Mouse (Mus musculus): ENCODE results near the gene Phlpp2. TPM values are rescaled to one million over a fixed set of nuclear protein-coding genes. Genes with fewer than 3 reads are reported as not detected.

The Phlpp2 gene
- polyA plus RNA-seq, 1 experiment from 2014 or later, result 4.4 TPM

Other genes starting within 250 kb of the Phlpp2 start
- gene Ist1, start 175.3 kb upstream of the Phlpp2 start, polyA plus RNA-seq (2015; fragmentation: Nextera tagmentation; extraction: Ambion mirVana), result 145 and 148 TPM in 2 replicates
- 69.5 and 71.3 TPM in 2 replicates for gene Zfp821, start 163.0 kb upstream of the Phlpp2 start, polyA plus RNA-seq (2015; fragmentation: Nextera tagmentation; extraction: Ambion mirVana)
- gene Atxn1l, start 130.8 kb upstream of the Phlpp2 start, polyA plus RNA-seq (2015; fragmentation: Nextera tagmentation; extraction: Ambion mirVana), result 3.8 and 4.1 TPM in 2 replicates
- gene Ap1g1, start 90.0 kb upstream of the Phlpp2 start, polyA plus RNA-seq (2015; fragmentation: Nextera tagmentation; extraction: Ambion mirVana), result 46.8 and 50.4 TPM in 2 replicates
- gene Marveld3, start 93.7 kb downstream of the Phlpp2 start, polyA plus RNA-seq (2015; fragmentation: Nextera tagmentation; extraction: Ambion mirVana), result 1.6 and 2.2 TPM in 2 replicates
- not detected in 2 replicates for gene Tat, start 121.9 kb downstream of the Phlpp2 start, polyA plus RNA-seq (2015; fragmentation: Nextera tagmentation; extraction: Ambion mirVana)
- gene Chst4, start 171.2 kb downstream of the Phlpp2 start, polyA plus RNA-seq (2015; fragmentation: Nextera tagmentation; extraction: Ambion mirVana), result not detected in 2 replicates
- gene Zfp612, start 211.2 kb downstream of the Phlpp2 start, polyA plus RNA-seq (2015; fragmentation: Nextera tagmentation; extraction: Ambion mirVana), result 19.3 and 20.4 TPM in 2 replicates
- gene Gm21964, start 232.7 kb downstream of the Phlpp2 start, polyA plus RNA-seq (2015; fragmentation: Nextera tagmentation; extraction: Ambion mirVana), result not detected in 2 replicates
- not detected in 2 replicates for gene Gm17720, start 234.2 kb downstream of the Phlpp2 start, polyA plus RNA-seq (2015; fragmentation: Nextera tagmentation; extraction: Ambion mirVana)

All from hindbrain, embryonic 15.5 days (tissue).